Mouse (Mus musculus) heart, postnatal 36 days (tissue): ENCODE results near the gene Gas7. TPM values are rescaled to one million over a fixed set of nuclear protein-coding genes. Genes with fewer than 3 reads are reported as not detected.
A peak's percentile ranks its signal among the peaks of the same experiment; 100 is the strongest.

Experiments used
- DNase-seq, 2 experiments: peaks; one replicate each; pipeline ENCODE4 v3.0.0; 2021 to 2022
- intact Hi-C: fragments of 180-260 bp; cut with DNase I; formaldehyde crosslinking; loops from one replicate; pipeline ENCODE4 v1.15.1; 2025
- total RNA-seq, 2 experiments: library from RNA; stranded (reverse); gene quantifications; 2 replicates each; pipeline ENCODE4 v1.2.3; 2021

The Gas7 gene
- total RNA-seq, 2 experiments from 2014 or later, result 10.2 to 10.3 TPM

DNA sequence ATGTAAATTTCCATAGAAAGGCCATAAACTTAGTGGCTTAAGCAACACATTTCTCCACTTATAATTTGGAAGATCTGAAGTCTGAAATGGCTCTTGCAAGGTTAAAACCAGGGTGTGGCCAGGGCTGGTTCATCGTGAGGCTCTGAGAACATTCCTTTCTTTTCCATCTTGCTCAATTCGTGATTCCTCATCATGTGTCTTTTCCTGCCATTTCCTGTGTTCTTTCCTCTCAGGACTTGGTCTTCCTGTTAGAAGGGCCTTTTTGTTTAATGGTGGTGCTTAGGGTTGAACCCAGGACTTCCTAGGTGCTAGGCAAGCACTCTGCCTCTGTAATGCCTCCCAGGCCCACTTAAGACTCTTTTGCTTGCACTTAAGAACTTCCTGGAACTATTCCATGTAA lies 76.0 kb downstream of the Gas7 start:
- intact Hi-C loops, result no loop called here

DNA sequence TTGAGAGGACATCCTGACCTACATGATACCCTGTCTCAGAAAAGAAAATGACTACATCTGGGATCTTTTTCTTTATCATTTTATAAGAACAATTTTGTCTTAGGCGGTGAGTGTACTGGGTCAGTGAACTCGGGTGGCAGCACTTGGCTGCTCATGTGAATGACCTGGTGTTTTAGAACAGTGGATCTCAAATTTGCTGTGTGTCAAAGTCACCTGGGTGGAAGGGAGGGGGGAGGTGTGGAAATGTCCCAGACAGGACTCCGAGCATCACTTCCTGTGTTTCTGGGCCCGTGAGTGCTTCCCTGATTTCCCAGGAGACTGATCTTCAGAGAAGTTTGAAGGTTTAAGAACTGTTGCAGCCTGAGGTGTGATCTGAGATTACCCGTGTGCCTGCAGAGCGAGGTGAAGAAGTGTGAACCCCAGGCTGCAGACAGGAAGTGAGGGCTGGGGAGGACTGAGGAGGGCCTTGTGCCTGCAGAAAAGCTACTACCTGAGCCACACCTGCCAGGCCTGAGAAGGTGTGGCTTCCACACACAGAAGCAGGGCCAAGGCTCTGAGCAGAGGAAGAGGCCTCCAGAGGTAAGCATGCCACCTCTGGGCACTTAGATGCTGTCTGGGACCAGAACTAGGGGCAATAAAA lies 76.8 kb downstream of the Gas7 start:
- intact Hi-C loops, result no loop called here

More for the DNA sequence above, 76.0 kb downstream of the Gas7 start:
- no peak for DNase-seq

DNA sequence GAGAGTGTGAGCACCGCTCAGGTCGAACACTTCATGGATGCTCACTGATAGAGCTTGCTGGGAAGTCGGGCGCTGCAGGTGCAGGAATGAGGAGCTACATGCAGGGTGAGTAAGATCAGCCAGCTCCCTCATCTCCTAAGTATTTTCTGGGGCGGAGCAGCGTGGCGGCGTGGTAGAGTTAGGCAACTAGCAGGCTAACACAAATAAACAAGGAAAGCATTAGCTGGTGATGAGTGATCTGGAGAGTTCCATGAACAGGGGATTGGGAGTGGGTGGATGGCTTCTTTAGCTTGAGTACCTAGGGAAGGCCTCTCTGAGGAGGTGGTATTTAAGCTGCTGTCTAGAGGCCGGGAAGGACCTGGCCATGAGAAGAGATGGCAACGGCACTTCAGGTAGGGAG lies 77.5 kb downstream of the Gas7 start:
- intact Hi-C loops, result no loop called here

More for the DNA sequence above, 76.8 kb downstream of the Gas7 start:
- DNase-seq, result no peak

GRCm38 (mm10) chr11:67533151-67533550 lies 77.9 kb downstream of the Gas7 start:
- peak; percentile 26 to 30 for DNase-seq
- intact Hi-C loops, result no loop called here

More for the DNA sequence above, 77.5 kb downstream of the Gas7 start:
- DNase-seq, result no peak

GRCm38 (mm10) chr11:67535703-67536102 lies 80.5 kb downstream of the Gas7 start:
- DNase-seq, result no peak
- intact Hi-C loops, result loop anchor here (5.0 kb wide), 1 partner anchor 112 kb away; no protein-coding TSS in a partner anchor

- no peak for DNase-seq
- intact Hi-C loops, result loop anchor here (5.0 kb wide), 1 partner anchor 111 kb away; no protein-coding TSS in a partner anchor
These were observed 81.2 kb downstream of the Gas7 start for GRCm38 (mm10) chr11:67536413-67536812.

DNA sequence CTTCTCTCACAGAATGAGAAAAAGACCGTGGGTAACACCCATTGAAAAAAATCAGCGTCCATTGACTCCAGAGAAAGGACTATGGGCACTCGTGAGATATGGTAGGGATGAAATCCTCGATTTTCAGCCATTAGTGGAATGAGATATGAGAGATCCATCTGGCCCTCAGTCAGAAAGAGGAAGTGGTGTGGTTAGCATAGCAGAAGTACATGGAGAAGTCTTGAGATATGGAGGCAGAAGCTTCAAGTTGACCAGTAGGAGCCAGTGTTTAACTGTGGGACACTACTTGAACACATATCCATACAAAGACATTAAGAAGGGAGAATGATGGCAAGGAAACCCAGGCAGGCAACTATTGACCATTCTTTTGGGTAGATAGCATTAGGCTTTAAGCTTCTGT lies 82.1 kb downstream of the Gas7 start:
- no peak for DNase-seq
- intact Hi-C loops, result loop anchor here (5.0 kb wide), 1 partner anchor 110 kb away; no protein-coding TSS in a partner anchor

- no peak for DNase-seq
- intact Hi-C loops, result loop anchor here (5.0 kb wide), 1 partner anchor 109 kb away; no protein-coding TSS in a partner anchor
These were observed 83.3 kb downstream of the Gas7 start for GRCm38 (mm10) chr11:67538557-67538956.

DNA sequence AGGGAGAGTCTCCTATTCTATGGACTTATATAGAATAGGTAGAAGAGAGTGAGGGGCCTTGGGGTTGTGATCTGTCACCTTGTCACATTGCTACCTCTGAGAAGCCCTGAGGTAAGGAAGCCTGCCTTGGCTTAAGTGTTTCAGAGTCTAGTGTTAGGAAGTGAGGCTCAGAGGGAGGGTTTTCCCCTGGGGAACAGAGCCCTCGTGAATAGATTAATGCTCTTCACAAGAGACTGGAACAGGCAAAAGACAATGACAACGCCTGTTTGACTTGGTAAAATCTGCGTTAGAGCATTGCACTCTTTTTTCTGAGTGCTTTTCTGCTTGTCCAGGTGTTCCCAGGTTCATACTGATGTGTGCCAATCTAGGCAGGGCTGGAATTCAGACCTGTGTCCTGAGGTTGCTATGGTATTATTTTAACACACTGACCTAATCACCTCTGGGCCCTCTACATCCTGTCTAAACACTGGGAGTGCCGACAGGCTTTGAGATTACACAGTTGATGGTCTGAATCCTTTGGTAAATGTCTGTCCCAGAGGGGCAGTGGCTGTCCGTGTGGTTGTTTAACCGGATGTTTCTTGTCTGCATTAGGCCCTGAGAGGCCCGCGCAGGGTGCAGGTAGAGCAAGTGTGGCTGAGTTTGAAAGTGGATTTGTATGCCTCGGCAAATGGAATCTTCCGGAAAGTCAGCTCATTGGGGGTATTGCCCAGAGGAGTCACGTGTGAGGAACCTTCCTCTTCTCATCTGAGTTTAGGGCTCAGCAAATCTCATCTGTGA lies 89.6 kb downstream of the Gas7 start:
- DNase-seq, result no peak
- intact Hi-C loops, result no loop called here

DNA sequence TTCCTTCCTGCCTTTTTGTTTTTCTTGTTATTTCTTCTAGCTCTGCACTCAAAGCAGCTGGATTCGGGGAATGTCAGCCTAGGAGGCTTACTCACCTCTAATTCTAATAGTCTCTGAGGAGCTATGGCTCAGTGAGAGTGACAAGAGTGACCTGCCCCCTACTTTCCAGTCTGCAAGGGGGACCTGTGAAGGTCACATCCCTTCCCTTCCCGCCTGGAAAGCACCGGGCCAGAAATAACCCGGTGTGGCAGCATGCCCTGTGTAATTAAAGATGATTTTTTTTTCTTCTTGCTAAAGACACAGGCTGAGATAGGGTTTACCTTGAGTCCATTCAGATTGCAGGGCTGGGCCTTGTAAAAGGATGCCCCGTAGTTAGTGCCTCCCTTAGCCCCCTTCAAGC lies 91.3 kb downstream of the Gas7 start:
- intact Hi-C loops, result no loop called here
- no peak for DNase-seq

- intact Hi-C loops, result no loop called here
These were observed 94.1 kb downstream of the Gas7 start for GRCm38 (mm10) chr11:67549306-67549705.

GRCm38 (mm10) chr11:67549762-67550488 lies 94.7 kb downstream of the Gas7 start:
- intact Hi-C loops, result no loop called here
- no peak for DNase-seq

More at GRCm38 (mm10) chr11:67549306-67549705, 94.1 kb downstream of the Gas7 start:
- DNase-seq, result no peak

DNA sequence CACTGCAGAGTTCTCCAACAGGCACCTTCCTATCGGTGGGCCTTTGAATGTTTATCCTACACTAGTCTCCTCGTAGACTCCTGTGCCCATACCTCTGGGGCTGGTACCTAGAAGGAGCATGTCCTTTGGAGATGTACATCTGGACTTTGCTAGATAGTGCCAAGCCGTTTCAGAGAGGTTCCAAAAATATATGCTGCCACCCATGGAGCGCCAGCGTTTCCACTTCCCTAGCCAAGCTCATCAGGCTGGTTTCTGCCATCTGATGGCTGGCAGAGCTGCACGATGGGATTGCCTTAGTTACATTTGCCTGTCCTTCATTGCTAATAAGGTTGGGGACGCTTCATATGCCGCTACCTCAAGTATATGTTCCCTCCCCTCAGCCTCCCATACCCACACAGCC lies 97.2 kb downstream of the Gas7 start:
- no peak for DNase-seq
- intact Hi-C loops, result no loop called here

GRCm38 (mm10) chr11:67554276-67554675 lies 99.0 kb downstream of the Gas7 start:
- intact Hi-C loops, result no loop called here
- no peak for DNase-seq

GRCm38 (mm10) chr11:67556360-67556759 lies 101.1 kb downstream of the Gas7 start:
- DNase-seq, result no peak

GRCm38 (mm10) chr11:67558772-67559448 lies 103.7 kb downstream of the Gas7 start:
- intact Hi-C loops, result no loop called here
- no peak for DNase-seq

More at GRCm38 (mm10) chr11:67556360-67556759, 101.1 kb downstream of the Gas7 start:
- intact Hi-C loops, result no loop called here

DNA sequence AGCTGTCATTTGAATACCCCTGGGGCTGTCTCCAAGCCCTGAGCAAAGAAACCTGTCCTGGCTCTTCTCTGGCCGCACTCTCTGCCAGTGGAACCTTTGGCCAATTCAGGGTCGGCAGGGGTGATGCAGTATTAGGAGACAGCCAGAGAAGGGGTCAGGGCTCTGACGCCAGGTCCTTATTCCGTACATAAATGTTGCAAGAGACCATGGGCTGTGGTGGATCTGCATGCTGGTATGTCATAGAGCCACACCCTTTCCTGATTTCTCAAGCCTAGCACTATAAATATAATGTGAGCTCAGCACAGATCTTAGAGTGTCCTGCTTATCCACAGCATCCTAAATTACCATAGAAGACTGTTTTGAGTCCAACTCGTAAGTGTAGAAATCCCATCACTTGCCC lies 104.3 kb downstream of the Gas7 start:
- no peak for DNase-seq
- intact Hi-C loops, result no loop called here

GRCm38 (mm10) chr11:67561631-67562030 lies 106.4 kb downstream of the Gas7 start:
- DNase-seq, result no peak
- intact Hi-C loops, result no loop called here

- intact Hi-C loops, result no loop called here
- DNase-seq, result no peak
These were observed 107.9 kb downstream of the Gas7 start for GRCm38 (mm10) chr11:67563141-67563540.

DNA sequence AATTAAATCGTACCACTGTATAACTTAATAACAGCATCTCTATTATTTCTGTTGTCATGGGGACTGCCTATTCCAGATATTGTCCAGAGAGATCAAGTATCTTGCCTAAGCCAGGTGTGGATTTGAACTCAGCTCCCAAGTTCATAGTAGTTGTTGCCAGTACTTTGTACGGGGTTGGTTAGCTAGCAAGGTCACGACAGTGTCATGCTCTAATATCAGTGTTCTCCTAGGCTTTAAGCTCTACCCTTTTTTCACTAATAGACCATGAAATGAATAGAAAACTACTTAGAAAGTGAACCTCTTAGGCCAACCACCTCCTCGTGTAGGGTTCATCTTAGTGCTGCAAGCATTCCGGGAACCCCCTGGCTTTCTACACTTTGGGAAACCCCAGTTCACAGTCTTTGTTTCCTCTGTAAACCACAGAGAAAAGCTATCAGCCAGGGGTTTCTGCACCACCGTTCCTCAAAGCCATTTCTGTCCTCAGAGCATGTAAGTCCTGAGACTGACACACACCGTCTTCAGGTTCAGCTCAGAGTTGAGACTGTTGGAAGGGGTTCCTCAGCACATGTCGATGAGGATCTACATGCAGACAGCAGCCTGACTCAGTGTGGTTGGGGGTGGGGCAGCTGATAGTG lies 108.9 kb downstream of the Gas7 start:
- DNase-seq, result no peak

More for the DNA sequence above, 108.9 kb downstream of the Gas7 start:
- intact Hi-C loops, result no loop called here
